Mouse (Mus musculus) lung, postnatal 0 days (tissue): ENCODE measurements around the gene Ndufa9.
A peak's percentile ranks its signal among the peaks of the same experiment; 100 is the strongest.

Experiments used
- CTCF ChIP-seq: IDR thresholded peaks from 2 replicates; pipeline ENCODE4 v1.5.1; 2016; ENCODE audit warnings: antibody characterized with exemption, mild to moderate bottlenecking
- EP300 ChIP-seq: IDR thresholded peaks from 2 replicates; pipeline ENCODE4 v1.6.1; 2016; ENCODE audit warnings: antibody characterized with exemption, mild to moderate bottlenecking, control low read depth

GRCm38 (mm10) chr6:126808134-126808533, 40.8 kb downstream of the Ndufa9 start:
- peak; percentile 46; the same call in 1 of the 2 replicates for TF ChIP-seq EP300
- TF ChIP-seq CTCF, result no peak
